Mouse (Mus musculus): ENCODE measurements around the gene Fbxl21.

Gene Fbxl21

DNA sequence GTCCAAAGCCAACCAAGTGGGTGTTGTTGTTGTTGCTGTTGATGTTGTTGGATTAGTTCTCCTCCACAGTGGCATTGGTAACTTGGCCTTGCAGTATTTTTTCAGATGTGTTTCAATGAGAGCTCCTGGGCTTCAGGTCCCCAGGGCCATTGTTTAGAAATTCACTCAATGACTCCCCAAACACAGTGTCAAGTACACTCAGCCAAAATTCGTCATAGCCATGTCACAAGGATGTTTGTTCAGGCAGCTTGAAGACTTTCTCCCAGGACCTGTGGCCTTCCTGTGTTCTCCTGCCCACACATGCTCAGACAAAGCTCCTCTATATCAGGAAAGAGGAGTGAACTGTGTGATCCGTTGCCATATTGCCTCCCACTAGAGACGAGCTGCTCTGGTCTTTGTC, 63.8 kb downstream of the Fbxl21 start:
- DNase-seq, result no peak

Data from cerebellum, adult 8-10 months (tissue).